Mouse (Mus musculus): ENCODE measurements around the gene Mllt11.
"Not testable (repeated sequence)": the region's sequence is repeated elsewhere in the genome, so short reads cannot be mapped to it uniquely, and the experiment has no call there.

Gene Mllt11

GRCm38 (mm10) chr3:95217255-95218134 is 14.5 kb downstream of the Mllt11 start, which contains the start of gene Gabpb2:
TSS of gene Gabpb2 (minus strand) at chr3:95217916.
- DNase-seq (ENCODE audit: low spot score in 2 of 2) = peak; percentile 94 to 95

- DNase-seq (ENCODE audit: low spot score in 2 of 2) = no peak
Measured at GRCm38 (mm10) chr3:95216655-95217254, 15.2 kb downstream of the Mllt11 start.

- DNase-seq (ENCODE audit: low spot score in 2 of 2) = no peak
Measured at GRCm38 (mm10) chr3:95213609-95213975, 18.4 kb downstream of the Mllt11 start.

- DNase-seq (ENCODE audit: low spot score in 2 of 2) = not testable (repeated sequence)
Measured at GRCm38 (mm10) chr3:95212889-95213608, 18.9 kb downstream of the Mllt11 start.

GRCm38 (mm10) chr3:95210585-95210984 is 21.4 kb downstream of the Mllt11 start:
- DNase-seq (ENCODE audit: low spot score in 2 of 2) = no peak

GRCm38 (mm10) chr3:95208286-95208685 is 23.7 kb downstream of the Mllt11 start:
- DNase-seq (ENCODE audit: low spot score in 2 of 2) = no peak

GRCm38 (mm10) chr3:95203880-95204279 is 28.1 kb downstream of the Mllt11 start:
- DNase-seq (ENCODE audit: low spot score in 2 of 2) = no peak

GRCm38 (mm10) chr3:95200562-95200961 is 31.4 kb downstream of the Mllt11 start:
- no peak for DNase-seq (ENCODE audit: low spot score in 2 of 2)

GRCm38 (mm10) chr3:95200132-95200531 is 31.8 kb downstream of the Mllt11 start:
- no peak for DNase-seq (ENCODE audit: low spot score in 2 of 2)

- DNase-seq (ENCODE audit: low spot score in 2 of 2) = no peak
Measured at GRCm38 (mm10) chr3:95199101-95199500, 32.9 kb downstream of the Mllt11 start.

- DNase-seq (ENCODE audit: low spot score in 2 of 2) = no peak
Measured at GRCm38 (mm10) chr3:95195772-95196171, 36.2 kb downstream of the Mllt11 start.

- no peak for DNase-seq (ENCODE audit: low spot score in 2 of 2)
Measured at GRCm38 (mm10) chr3:95194721-95195135, 37.2 kb downstream of the Mllt11 start.

GRCm38 (mm10) chr3:95186888-95187287 is 45.1 kb downstream of the Mllt11 start:
- no peak for DNase-seq (ENCODE audit: low spot score in 2 of 2)

- no peak for DNase-seq (ENCODE audit: low spot score in 2 of 2)
Measured at GRCm38 (mm10) chr3:95186100-95186499, 45.9 kb downstream of the Mllt11 start.

GRCm38 (mm10) chr3:95184796-95185577 is 47.0 kb downstream of the Mllt11 start:
- DNase-seq (ENCODE audit: low spot score in 2 of 2) = no peak

GRCm38 (mm10) chr3:95181841-95182240 is 50.1 kb downstream of the Mllt11 start:
- DNase-seq (ENCODE audit: low spot score in 2 of 2) = no peak

- no peak for DNase-seq (ENCODE audit: low spot score in 2 of 2)
Measured at GRCm38 (mm10) chr3:95179890-95180289, 52.1 kb downstream of the Mllt11 start.

- DNase-seq (ENCODE audit: low spot score in 2 of 2) = no peak
Measured at GRCm38 (mm10) chr3:95178948-95179347, 53.0 kb downstream of the Mllt11 start.

- no peak for DNase-seq (ENCODE audit: low spot score in 2 of 2)
Measured at GRCm38 (mm10) chr3:95177583-95177982, 54.4 kb downstream of the Mllt11 start.

- no peak for DNase-seq (ENCODE audit: low spot score in 2 of 2)
Measured at GRCm38 (mm10) chr3:95176500-95176899, 55.5 kb downstream of the Mllt11 start.

- DNase-seq (ENCODE audit: low spot score in 2 of 2) = peak; percentile 79 to 93
Measured at GRCm38 (mm10) chr3:95174011-95174592, 57.9 kb downstream of the Mllt11 start.
